Mouse (Mus musculus) urinary bladder, postnatal 36 days (tissue): ENCODE measurements around the gene Nr2c2.

Experiments used
- DNase-seq, 2 experiments: peaks; one replicate each; pipeline ENCODE4 v3.0.0; 2022; ENCODE audit warnings: low spot score in 2 of 2, mixed read lengths in 1 of 2

Nr2c2 gene

DNA sequence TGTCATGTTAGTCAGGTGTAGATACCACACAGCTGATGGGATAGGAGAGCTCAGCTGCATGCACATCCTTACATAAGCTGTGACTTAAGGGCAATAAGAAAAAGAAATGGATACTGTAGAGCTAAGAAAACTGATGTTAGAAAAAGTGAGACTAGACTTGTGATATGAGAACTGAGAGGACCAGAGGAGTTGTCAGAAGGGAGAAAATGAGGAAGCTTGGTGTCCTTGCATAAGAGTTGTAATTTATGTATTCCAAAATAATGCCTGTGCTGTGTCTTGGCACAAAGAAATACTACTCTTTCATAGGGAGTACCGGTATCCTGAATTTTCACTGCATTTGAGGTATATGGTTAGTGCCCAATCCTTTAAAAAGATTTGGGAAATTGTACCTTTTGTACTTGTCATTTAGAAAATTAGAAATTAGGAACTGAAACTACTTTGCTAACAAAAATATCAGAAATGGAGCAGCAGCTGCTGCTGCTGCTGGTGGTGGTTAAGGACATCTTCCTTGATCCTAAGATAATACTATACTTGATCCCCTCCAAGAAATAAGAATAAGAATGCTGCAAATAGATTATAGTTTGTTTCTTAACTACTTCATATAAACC, 35.8 kb downstream of the Nr2c2 start:
- DNase-seq: no peak

GRCm38 (mm10) chr6:92131456-92131855, 40.3 kb downstream of the Nr2c2 start:
- DNase-seq: no peak

DNA sequence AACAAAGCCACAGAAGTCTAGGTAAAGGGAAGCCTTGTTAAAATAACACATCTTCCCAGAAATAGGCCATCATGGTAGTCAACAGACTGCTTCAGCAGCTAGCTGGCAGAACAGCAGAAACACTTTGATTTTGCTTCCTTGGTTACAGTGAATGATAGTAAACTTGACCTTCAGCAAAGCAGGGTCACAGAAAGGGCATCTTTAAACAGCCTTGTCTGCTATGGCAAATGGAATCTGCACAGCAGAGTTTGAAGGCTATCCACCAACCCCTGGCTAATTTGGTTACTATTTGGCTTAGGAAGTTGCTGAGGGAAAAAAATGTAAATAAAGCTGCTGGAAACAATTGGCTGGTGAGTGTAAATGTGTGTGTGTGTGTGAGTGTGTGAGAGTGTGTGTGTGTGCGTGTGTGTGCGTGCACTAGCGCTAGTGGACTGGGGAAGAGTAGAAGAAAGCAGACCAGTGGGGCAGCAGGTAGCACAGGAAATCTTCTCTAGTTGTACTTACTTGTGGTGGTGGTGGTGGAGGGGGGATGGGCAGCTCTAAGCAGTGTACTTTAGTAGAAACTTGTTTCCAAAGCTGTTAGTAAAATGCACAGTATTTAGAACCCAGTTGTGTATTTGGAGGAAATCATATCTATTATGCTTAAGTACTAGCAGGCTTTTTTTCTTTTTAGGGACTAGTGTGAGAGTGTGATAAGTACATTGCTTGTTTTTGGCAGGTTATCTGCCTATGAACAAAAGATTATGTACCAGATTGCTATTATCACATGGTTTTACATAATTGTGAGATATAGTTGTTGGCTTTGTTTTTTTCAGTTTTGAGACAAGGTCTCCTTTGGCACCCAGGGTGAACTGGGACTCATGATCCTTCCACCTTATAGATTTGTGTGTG, 41.1 kb downstream of the Nr2c2 start:
- DNase-seq: no peak

GRCm38 (mm10) chr6:92133617-92134016, 42.4 kb downstream of the Nr2c2 start:
- DNase-seq: no peak

DNA sequence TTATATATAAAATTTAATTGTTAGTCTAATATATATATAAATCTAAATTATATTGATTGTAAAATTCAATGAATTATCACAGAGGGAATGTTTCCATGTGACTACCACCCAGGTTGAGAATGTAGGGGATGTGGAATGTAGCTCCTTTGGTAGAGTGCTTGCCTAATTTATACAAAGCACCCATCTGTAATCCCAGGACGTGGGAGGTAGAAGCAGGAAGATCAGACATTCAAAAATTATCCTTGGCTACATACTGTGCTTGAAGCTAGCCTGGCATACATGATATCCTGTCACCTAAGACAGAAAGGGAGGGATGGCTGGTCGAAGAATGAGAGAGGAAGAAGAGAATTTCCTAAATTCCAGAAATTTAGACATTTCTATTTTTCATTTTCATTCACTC, 45.2 kb downstream of the Nr2c2 start:
- no peak for DNase-seq

DNA sequence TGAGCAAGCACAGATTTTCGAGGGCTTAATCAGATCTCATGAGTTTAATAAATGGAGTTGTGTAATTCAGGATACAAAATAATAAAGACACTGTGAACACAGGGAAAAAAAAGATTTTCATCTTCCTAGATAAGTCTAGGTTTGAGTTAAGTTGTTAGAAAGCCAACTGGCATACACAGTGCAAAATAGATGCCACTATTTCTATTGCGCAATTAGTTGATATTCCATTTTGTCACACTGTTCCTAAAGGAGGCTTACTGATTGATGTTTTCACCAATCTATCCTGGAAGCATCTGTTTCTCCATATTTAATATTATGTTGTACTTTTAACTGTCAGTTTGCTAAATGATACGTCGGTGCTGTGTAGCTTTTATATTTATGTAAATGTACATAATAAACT, 54.7 kb downstream of the Nr2c2 start:
- DNase-seq: no peak

DNA sequence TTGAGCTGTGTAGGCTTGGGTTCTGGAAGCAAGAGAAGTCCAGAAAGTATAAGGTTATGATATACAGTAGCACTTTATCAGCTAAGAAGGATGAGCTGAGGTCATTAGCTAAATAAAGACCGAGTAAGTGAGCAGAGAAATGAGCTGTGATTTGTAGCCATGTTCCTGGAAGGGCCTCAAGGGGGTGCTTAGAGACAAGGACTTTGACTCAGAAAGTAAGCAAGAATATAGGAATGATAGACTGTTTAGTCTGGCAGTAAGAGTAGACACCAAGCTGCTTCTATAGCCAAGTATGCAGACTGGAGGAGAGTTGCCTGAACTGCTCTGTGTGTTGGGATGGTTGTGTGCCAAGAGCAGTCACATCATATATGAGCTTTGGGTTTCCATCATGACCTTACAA, 62.6 kb downstream of the Nr2c2 start:
- no peak for DNase-seq

DNA sequence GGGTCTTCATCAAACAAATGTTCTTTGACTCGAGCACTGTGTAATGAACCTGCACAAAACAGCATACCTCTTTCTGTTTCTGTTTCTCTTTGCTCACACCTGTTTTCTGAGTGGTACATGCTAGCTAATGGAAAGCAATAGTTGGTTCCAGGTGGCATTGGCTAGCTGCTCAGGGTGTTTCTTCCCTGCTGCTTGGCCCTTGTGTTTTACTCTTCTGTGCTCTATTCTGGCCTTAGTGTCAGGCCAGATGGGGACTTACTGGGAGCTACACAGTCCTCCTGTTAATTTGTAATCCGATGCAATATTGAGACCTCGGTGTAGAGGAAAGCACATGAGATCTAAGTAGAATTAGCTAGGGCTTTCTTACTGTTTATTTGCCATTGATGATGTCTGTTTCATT, 67.6 kb downstream of the Nr2c2 start:
- DNase-seq: no peak

- DNase-seq: no peak
Observed at GRCm38 (mm10) chr6:92162724-92163123, 71.5 kb downstream of the Nr2c2 start.

DNA sequence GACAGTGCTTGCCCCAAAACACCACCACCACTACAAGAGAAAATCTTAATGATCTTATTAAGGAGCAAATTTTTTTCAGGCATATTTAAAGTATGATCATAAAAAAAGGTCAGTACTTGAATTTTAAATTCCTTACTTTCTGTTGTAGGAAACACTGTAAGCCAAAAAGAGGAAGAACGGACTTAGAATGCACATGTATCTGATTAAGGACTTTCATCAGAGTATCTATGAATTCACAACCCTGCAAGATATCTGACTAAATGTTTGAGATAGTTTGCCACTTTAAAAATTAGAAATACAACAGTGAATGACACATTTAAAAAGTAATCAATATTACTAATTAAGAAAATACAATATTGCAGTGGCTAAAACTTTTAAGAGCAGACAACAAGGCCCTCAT, 85.3 kb downstream of the Nr2c2 start:
- no peak for DNase-seq

GRCm38 (mm10) chr6:92183621-92184131, 92.5 kb downstream of the Nr2c2 start, which contains the start of gene Mrps25:
Gene Mrps25, minus strand, starts transcription at chr6:92184033.
- DNase-seq: peak; percentile 60 to 69

- no peak for DNase-seq
Observed at GRCm38 (mm10) chr6:92184178-92184577, 93.0 kb downstream of the Nr2c2 start.

- DNase-seq: no peak
Observed at GRCm38 (mm10) chr6:92199414-92199813, 108.2 kb downstream of the Nr2c2 start.

- no peak for DNase-seq
Observed at GRCm38 (mm10) chr6:92214055-92214772, 123.0 kb downstream of the Nr2c2 start.

DNA sequence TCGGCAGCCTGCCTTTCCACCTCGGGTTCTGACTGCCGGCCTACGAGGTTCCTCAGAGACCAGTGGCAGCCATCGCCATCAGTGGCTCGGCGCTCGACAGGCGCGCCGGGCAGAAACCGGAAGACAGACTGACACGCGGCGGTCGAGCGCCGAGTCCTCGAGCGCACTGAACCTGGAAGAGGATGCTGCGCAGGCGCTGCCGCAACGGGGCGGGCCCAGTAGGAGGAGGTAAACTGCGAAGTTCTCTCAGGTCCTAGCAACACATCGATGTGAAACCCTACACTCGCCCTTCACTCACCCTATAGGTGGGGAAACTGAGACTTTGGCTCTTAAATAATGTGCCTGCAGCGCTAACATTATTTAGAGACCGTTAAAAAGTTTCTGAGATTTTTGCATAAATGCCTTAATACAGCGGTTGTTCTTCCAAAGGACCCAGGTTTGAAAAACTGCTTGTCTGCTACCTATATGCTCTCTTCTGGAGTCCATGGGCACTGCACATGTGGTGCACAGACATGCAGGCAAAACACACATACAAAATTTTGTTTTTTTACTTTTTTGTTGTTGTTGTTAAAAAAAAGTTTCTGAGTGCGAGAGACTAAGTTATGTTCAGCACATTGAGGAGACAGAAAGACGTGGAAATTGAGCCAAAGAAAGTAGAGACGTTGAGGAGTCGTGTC, 123.7 kb downstream of the Nr2c2 start, which contains the start of gene Rbsn:
TSS of gene Rbsn (minus strand) at position 153 of the 677 bp plus-strand sequence.
- peak; percentile 86 to 91 for DNase-seq

GRCm38 (mm10) chr6:92219445-92219844, 128.3 kb downstream of the Nr2c2 start:
- DNase-seq: peak; percentile 7 to 9

DNA sequence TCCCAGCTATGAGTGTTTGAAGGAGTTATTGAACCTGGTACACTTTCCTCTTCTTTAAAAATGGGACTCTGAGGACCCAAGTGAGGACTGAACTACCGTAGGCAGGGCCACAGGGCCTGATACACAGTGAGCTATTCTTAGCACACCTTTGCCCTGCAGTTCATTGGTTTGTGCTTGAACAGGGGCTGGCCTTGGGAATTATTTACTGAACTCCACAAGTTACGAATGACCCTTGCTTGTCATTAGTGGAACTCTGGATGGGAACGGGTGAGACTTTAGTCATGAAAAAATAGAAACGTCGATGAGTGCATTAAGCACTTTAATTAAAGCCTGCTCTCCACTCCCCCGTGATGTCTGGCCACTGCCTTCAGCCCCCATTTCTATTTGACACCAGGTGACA, 130.4 kb downstream of the Nr2c2 start:
- DNase-seq: no peak

- no peak for DNase-seq
Observed at GRCm38 (mm10) chr6:92222021-92222420, 130.8 kb downstream of the Nr2c2 start.
